Mouse (Mus musculus): Measurements from ENCODE around the gene Mgat5b.

DNA sequence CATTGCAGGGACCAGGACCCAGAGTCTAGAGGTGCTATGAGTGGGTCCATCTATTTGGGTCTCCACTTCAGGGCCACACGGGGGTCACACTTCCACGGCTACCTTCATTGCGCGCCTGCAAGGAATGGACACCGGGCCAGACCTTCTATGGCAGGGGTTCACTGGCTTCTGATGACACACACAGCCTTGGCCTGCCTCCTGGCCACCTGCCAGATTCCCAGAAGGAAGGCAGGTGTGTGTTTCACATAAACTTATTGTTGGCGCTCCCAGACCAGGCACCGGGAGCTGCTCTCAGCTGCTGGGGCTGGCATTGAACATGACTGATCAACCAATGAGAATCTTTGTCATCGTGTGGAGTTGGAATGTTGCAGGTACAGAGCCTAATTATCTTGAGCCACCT is 40.2 kb upstream of the Mgat5b start:
- no peak for TF ChIP-seq CTCF (IDR thresholded peaks at IDR 0.05; ENCODE audit: extremely low read depth, insufficient read depth, insufficient read length, insufficient replicate concordance)
- TF ChIP-seq POLR2A (IDR thresholded peaks at IDR 0.05; ENCODE audit: low read depth, low read length): no peak
